Mouse (Mus musculus) heart, postnatal 36 days (tissue): ENCODE measurements around the gene Adh1. TPM values are rescaled to one million over a fixed set of nuclear protein-coding genes. Genes with fewer than 3 reads are reported as not detected.

Source experiments
- DNase-seq, 2 experiments: peaks; one replicate each; pipeline ENCODE4 v3.0.0; 2021 to 2022
- intact Hi-C: fragments of 180-260 bp; cut with DNase I; formaldehyde crosslinking; loops from one replicate; pipeline ENCODE4 v1.15.1; 2025
- total RNA-seq, 2 experiments: library from RNA; stranded (reverse); gene quantifications; 2 replicates each; pipeline ENCODE4 v1.2.3; 2021

Gene Adh1
- total RNA-seq, 2 experiments from 2014 or later = 36.9 to 67.4 TPM

- intact Hi-C loops = no loop called here
- DNase-seq = no peak
Measured at GRCm38 (mm10) chr3:138334320-138334719, 73.5 kb downstream of the Adh1 start.

GRCm38 (mm10) chr3:138335566-138335965 is 74.8 kb downstream of the Adh1 start:
- intact Hi-C loops = no loop called here
- no peak for DNase-seq

- intact Hi-C loops = no loop called here
- no peak for DNase-seq
Measured at GRCm38 (mm10) chr3:138336104-138336754, 75.4 kb downstream of the Adh1 start.

Other genes starting within 250 kb of the Adh1 start
- gene 1110002E22Rik, start 195.9 kb upstream of the Adh1 start, total RNA-seq = 10 to 100 TPM; 52.5 to 58.2 TPM
- gene Gm5105, start 193.6 kb upstream of the Adh1 start, total RNA-seq = under 1 TPM; 0.64 to 0.81 TPM
- gene Trmt10a, start 117.5 kb upstream of the Adh1 start, total RNA-seq = 1 to 10 TPM; 2.3 to 3.2 TPM
- gene Mttp, start 116.0 kb upstream of the Adh1 start, total RNA-seq = 1 to 10 TPM; 5.4 to 6.2 TPM
- gene 4930579F01Rik, start 67.2 kb upstream of the Adh1 start, total RNA-seq = not detected
- gene Adh7, start 43.2 kb upstream of the Adh1 start, total RNA-seq = under 1 TPM; 0.11 to 0.17 TPM
- not detected for gene Adh6a, start 52.3 kb downstream of the Adh1 start, total RNA-seq
- gene Adh6b, start 80.8 kb downstream of the Adh1 start, total RNA-seq = 1 to 10 TPM; 1.1 to 1.5 TPM
- gene Adh4, start 154.5 kb downstream of the Adh1 start, total RNA-seq = not detected
- gene Adh5, start 182.1 kb downstream of the Adh1 start, total RNA-seq = 10 to 100 TPM; 85.5 to 88.9 TPM
- 10 to 100 TPM; 39.0 to 39.2 TPM for gene Metap1, start 228.5 kb downstream of the Adh1 start, total RNA-seq